Mouse (Mus musculus) kidney, adult 9 months (tissue): ENCODE results near the gene Slc25a51.
A peak's percentile ranks its signal among the peaks of the same experiment; 100 is the strongest.
"Not testable (repeated sequence)": the region's sequence is repeated elsewhere in the genome, so short reads cannot be mapped to it uniquely, and the experiment has no call there.

Experiments
- DNase-seq: peaks from one replicate; pipeline ENCODE4 v3.0.0; 2022

Slc25a51 gene

GRCm38 (mm10) chr4:45393658-45394057, 14.9 kb downstream of the Slc25a51 start:
- DNase-seq = no peak

DNA sequence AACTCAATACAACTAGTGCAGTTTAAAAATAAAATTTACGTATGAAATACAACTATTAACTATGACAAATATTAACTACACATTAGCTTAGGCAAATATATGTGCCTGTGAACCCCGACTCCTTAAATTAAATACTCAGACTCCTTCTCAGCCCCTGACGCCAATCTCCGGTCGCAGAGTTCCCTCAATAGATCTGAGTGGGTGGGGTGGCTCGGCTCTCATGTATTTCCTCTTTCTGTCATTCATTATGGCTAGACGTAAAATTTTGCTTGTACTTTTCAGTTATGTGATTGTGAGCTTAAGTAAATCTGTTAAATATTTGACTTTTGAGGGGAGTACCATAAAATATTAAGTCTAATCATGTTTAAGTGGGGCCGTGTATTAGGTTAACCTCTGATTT, 15.6 kb downstream of the Slc25a51 start:
- no peak for DNase-seq

DNA sequence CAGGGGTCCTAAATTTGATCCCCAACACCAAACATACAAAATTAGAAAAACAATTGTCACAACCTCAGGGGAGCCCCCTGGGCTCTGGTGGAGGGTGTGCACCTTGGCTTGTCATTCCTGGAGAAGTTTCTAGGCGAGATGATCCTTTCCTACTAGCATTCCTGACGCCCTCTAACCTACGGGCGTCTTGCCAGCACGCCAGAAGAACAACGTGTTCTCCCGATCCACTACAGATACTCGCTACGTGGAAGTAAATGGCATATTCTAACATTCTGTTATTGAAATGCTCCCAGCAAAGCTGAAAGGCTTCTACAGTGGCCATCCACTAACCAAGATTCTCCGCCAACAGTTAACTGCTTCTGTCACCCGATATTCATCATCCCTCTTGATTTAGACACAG, 16.0 kb downstream of the Slc25a51 start:
- peak; percentile 65 for DNase-seq

- no peak for DNase-seq
These were observed 16.5 kb downstream of the Slc25a51 start for GRCm38 (mm10) chr4:45392099-45392498.

DNA sequence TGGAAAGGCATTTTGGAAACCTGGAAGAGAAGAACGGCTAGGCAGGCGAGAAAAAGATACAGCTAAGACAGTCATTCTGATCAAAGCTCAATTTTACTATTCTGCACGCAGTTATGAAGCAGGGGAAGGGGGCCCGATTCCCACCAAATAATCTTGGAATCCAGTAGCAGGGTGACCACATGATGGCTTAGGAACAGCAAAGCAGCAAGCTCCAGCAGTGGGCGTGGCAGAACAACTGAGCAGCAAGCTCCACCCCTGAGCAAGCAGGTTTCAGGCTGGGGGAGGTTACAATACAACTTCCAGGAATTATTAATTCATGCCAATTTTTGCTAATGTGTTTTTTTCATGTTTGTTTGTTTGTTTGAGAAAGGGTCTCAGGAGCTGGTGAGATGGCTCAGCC, 21.3 kb downstream of the Slc25a51 start:
- DNase-seq = not testable (repeated sequence)

DNA sequence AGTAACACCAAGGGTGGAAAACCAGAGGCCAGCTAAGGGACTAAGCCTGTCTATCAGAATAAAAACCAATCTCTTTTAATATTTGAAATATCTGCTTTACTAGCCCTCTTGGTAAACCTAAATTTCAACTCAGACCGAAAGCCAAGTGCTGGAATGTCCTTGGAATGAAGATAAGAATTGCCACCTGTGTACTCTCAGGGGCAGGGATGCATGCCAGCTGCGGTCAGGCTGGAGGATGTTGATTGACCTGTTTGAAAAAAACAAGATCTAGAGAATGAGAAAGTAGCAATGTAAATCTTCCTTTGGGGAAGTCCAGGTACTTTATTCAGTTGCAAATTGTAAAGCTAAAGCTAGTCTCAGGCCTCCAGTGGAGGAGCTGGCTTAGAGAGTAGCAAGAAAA, 26.4 kb downstream of the Slc25a51 start:
- not testable (repeated sequence) for DNase-seq

- DNase-seq = peak; percentile 76
These were observed 27.5 kb downstream of the Slc25a51 start for GRCm38 (mm10) chr4:45380903-45381580.

GRCm38 (mm10) chr4:45376573-45376972, 32.0 kb downstream of the Slc25a51 start:
- DNase-seq = peak; percentile 44

DNA sequence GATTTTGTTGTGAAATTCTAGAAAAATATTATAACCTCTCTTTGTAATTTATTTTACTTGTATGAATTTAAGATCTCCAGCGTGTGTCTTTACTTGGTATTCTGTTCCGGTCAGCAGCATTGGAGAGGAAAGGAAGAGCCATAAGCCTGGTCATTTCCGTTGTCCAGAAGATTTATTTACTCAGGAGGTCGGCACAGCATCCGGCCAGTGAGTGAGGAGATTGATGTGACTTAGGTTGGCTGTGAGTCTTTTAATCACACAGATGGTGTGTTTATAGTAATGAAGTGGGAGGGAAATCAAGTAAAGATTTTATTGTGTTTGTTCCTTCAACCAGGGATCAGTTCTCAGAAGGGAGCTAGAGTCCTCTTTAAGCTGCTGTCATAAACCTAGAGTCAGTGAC, 33.7 kb downstream of the Slc25a51 start:
- peak; percentile 34 for DNase-seq

- peak; percentile 54 for DNase-seq
These were observed 37.3 kb downstream of the Slc25a51 start for GRCm38 (mm10) chr4:45371261-45371660.

DNA sequence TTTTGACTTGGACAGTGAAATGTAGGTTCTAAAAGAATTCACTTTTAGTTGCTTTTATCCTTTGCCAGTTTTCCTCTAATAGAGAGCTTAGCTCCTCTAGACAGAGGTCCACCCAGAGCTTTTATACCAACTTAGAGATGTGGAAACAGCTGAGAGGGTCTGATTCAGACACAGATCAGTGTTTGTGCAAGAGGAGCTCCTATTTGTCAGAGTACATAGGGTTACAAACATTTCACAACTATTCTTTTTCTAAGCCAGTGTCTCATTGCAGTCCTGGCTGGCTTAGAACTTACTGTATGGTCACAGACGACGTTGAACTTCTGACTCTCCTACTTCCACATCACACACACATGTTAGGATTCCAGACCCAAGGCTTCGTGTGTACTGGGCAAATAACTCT, 51.9 kb downstream of the Slc25a51 start:
- DNase-seq = no peak
